ENCODE assay signal across 8 mouse cellular contexts in the genomic region with DNA sequence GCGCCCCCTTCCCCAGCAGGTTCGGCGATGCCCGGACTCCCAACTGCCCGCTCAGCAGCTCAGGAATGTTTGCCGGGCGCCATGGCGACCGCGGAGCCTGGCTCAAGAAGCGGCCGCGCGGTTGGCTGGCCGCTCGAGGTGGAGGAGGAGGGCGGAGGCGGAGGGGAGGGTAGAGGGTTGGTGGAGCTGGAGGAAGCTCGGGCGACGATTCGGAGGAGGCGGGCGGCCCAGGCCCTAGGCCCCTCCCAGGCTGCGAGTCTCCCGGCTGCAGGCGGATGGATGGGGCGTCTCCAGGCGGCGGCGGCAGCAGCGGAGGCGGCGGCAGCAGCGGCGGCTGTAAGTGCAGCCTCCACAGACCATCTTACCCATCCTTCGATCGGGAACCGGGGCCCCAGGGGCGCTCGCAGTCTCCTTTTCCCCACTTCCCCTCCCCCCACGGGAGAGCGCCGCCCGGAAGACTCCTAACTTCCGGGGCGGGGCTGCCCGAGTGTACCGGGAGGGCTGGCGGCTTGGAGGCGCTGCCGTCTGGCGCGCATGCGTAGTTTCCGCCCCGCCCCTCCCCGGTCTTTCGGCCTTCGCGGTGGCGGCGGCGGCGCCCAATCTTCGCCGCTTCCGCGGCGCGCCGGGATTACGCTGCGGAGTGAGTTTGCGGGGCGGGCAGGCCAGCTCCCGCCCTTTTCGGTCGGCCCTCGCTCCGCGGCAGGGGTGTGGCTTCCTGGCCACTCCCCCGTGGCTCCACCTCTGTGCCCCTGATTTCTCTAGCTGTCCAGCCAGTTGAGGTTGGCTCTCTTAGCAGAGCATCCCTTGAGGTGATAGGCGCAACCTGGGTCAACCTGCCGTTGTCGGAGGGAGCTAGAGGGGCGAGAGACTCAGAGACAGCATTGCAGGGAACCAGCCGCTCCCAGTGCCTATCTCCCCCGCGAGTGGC. TPM values are rescaled to one million over a fixed set of nuclear protein-coding genes. Genes with fewer than 3 reads are reported as not detected.
DNase-seq lines count a peak whose midpoint lies in the region; ATAC-seq lines count a peak whose summit lies in the region.

A gene (plus strand): TSS at position 207 of the 928 bp plus-strand sequence.
A gene (minus strand): TSS at position 372 of the 928 bp plus-strand sequence.

- no peaks in the 10 kb centered on the region for H3K36me3 ChIP-seq in hindbrain, embryonic 11.5 days (ENCODE audit: control insufficient read depth, insufficient read depth, low read length)

- peak within 1 kb of the TSS; percentile 72 for H3K4me2 ChIP-seq in hindbrain, embryonic 11.5 days (replicated peaks; ENCODE audit: low read depth, low read length)

- no peaks in the 10 kb centered on the region; the same call in 1 of the 2 replicates for H3K27me3 ChIP-seq in hindbrain, embryonic 11.5 days (ENCODE audit: control insufficient read depth, insufficient read depth, low read length)

- H3K9me3 ChIP-seq in hindbrain, embryonic 11.5 days (ENCODE audit: control insufficient read depth, low read length), result no peaks in the 10 kb centered on the region

- peak within 1 kb of the TSS; percentile 92 for H3K9ac ChIP-seq in hindbrain, embryonic 11.5 days (ENCODE audit: low read depth, low read length)

- peak; percentile 90 for DNase-seq in MN1 (ENCODE audit: low spot score)
- peak; percentile 96 for DNase-seq in cerebellum, adult 9-10 months
- DNase-seq in frontal cortex, adult 2 months (ENCODE audit: extremely low spot score in 1 of 2, low spot score in 1 of 2), result peak; percentile 85 to 91
- peak; percentile 97 for DNase-seq in hindbrain, embryonic 11.5 days (ENCODE audit: low spot score)
- DNase-seq in layer of hippocampus, postnatal 10 days (ENCODE audit: low spot score in 2 of 2), result peak; percentile 92 to 95
- DNase-seq in lung, postnatal 10 days, result peak; percentile 99
- DNase-seq in ovary, postnatal 36 days (ENCODE audit: low spot score), result peak; percentile 95
- peak; percentile 97 for DNase-seq in thymus, postnatal 25 days

- peak; percentile 99 for ATAC-seq in hindbrain, embryonic 11.5 days (ENCODE audit: low FRiP score)

- H3K4me3 ChIP-seq in hindbrain, embryonic 11.5 days (ENCODE audit: low read depth, low read length), result peak within 1 kb of the TSS; percentile 78

- no peaks in the 10 kb centered on the region; the same call in 1 of the 2 replicates for H3K4me1 ChIP-seq in hindbrain, embryonic 11.5 days (replicated peaks; ENCODE audit: control insufficient read depth, insufficient read depth, low read length)

- under 1% methylated on average over 77 of the region's 90 CpGs for WGBS in hindbrain, embryonic 11.5 days

- H3K27ac ChIP-seq in hindbrain, embryonic 11.5 days (ENCODE audit: low read depth, low read length), result peak within 1 kb of the TSS; percentile 100

RNA-seq across cellular contexts. Expression of the first gene that starts in this region (rescaled TPM):
- 30.1 and 36.0 TPM in 2 replicates for polyA plus RNA-seq in frontal cortex, adult 2 months (2012; rRNA removed)
- polyA plus RNA-seq in hindbrain, embryonic 11.5 days (2014; fragmentation: Nextera tagmentation; extraction: Ambion mirVana), result 33.6 and 48.8 TPM in 2 replicates
- 10 to 100 TPM; 45.8 to 53.8 TPM for total RNA-seq in layer of hippocampus, postnatal 10 days (2021)

RNA-seq across cellular contexts. Expression of the second gene that starts in this region (rescaled TPM):
- polyA plus RNA-seq in frontal cortex, adult 2 months (2012; rRNA removed), result 6.0 and 7.0 TPM in 2 replicates
- 6.7 and 7.6 TPM in 2 replicates for polyA plus RNA-seq in hindbrain, embryonic 11.5 days (2014; fragmentation: Nextera tagmentation; extraction: Ambion mirVana)
- 10 to 100 TPM in 1 of 2 experiments, 1 to 10 TPM in 1; 9.3 to 10.9 TPM for total RNA-seq in layer of hippocampus, postnatal 10 days (2021)

Comparison
In these comparisons a context has a peak if more than half of its experiments do, and no peak if none do; other contexts are left out.
1. Peak in every context shown above with its lines: DNase-seq, ATAC-seq, H3K4me3 ChIP-seq and H3K27ac ChIP-seq.